Mouse (Mus musculus) small intestine, adult 2 months (tissue): Measurements from ENCODE around the gene Mapk8ip1.

Experiments used
- CTCF ChIP-seq: fragments of 200-500 bp; IDR thresholded peaks from 2 replicates; pipeline ENCODE4 v1.5.1; 2012; ENCODE audit warnings: low read depth, mild to moderate bottlenecking, control low read depth, inconsistent platforms, low read length, moderate library complexity, mixed read lengths; ENCODE audit not compliant: insufficient replicate concordance, insufficient read length; ENCODE audit errors: extremely low read depth
- POLR2A ChIP-seq: fragments of 200-500 bp; IDR thresholded peaks from 2 replicates; pipeline ENCODE4 v1.6.1; 2012; ENCODE audit warnings: low read depth, mild to moderate bottlenecking, control low read depth, inconsistent platforms, low read length, moderate library complexity

DNA sequence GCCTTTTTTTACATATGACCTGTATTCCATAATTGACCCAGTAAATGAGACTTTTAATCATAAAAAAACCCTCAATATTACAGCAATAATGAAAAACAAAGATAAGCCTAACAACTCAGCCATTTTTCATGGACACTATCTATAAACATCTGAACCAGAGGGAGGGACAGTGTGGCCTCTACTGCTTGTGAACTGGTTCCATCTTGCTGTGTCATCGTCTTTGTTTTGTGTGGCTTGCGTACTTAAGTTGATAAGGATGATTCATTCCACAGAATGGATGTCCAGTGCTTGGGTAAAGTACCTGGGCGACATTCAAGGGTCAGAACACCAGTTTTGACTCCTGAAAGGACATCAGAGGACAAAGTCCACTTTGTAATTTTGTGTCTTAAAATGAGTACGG lies 36.3 kb upstream of the Mapk8ip1 start:
- TF ChIP-seq POLR2A, result no peak
- no peak for TF ChIP-seq CTCF
